30 mouse cellular contexts compared by ENCODE assay signal in the genomic region with DNA sequence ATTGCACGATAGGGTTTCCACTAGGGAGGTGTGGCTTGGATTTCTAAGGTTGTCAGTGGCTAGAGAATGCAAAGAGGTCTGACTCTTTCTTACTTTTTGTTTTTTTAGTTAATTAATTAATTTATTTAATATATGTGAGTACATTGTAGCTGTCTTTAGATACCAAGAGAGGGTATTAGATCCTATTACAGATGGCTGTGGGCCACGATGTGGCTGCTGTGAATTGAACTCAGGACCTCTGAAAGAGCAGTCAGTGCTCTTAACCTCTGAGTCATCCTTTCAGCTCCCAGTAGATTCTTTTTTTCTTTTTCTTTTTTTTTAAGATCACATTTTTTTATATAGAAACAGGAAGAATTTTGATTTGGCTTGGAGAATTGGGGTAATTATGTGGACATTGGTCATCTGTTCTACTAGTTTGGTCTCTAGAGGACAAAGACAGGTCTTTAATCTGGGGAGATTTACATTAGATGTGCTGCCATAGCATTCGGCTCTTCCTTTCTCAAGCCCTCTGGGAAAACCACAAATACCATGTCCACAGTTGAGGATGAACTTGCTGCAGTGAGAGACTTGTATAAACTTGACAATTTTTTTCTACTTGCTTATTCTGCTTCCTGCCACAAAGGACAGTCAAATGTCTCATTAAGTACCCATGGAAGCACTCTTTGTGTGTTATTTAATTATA. TPM values are rescaled to one million over a fixed set of nuclear protein-coding genes. Genes with fewer than 3 reads are reported as not detected.
DNase-seq lines count a peak whose midpoint lies in the region; ATAC-seq lines count a peak whose summit lies in the region.
"Had no signal": no experiment of that assay in that cellular context is flagged by ENCODE, and none has a peak within 500 bp of the region (broad histone marks: within the 10 kb centered on the region; RNA-seq: fewer than 3 reads in every experiment).

No protein-coding gene starts in this region.

- DNase-seq in kidney, postnatal 4 days, result peak; percentile 15 to 20
- DNase-seq in kidney, postnatal 25 days, result no peak
- DNase-seq in 3134 (ENCODE audit: extremely low read depth, insufficient read length, low spot score) (peak; percentile 27), 3T3-L1 (ENCODE audit: low read depth, low spot score) (peak; percentile 59)
- no peak for DNase-seq in cerebellum, adult 11-12 months
- DNase-seq: adrenal gland, adult 8-10 months; cerebellum, adult 18-20 months; cerebellum, postnatal 14 days; gastrocnemius, postnatal 14 days; heart, adult 18-20 months; heart, postnatal 14 days; kidney, postnatal 10 days; liver, embryonic 13.5 days had no signal

- no peak for ATAC-seq in frontal cortex, adult (ENCODE audit: low TSS enrichment)
- ATAC-seq: CD4-positive, CD25-positive, alpha-beta regulatory T cell, adult 4 months; forebrain, embryonic 16.5 days; lung, postnatal 0 days; Patski had no signal

- H3K27ac ChIP-seq in macrophage, result 0 out of 2 replicates have a peak overlapping the region, but pooled peaks have one; percentile 3
- H3K27ac ChIP-seq: forebrain, embryonic 10.5 days; heart, embryonic 13.5 days; hindbrain, embryonic 12.5 days; layer of hippocampus, adult 2 months; liver, embryonic 13.5 days; midbrain, embryonic 12.5 days had no signal

- H3K36me3 ChIP-seq in macrophage (ENCODE audit: inconsistent target), result no peaks in the 10 kb centered on the region
- H3K36me3 ChIP-seq: forebrain, embryonic 10.5 days; heart, embryonic 13.5 days; hindbrain, embryonic 12.5 days; liver, embryonic 13.5 days; midbrain, embryonic 12.5 days had no signal

- 86% methylated on average over 3 of the region's 3 CpGs for WGBS in macrophage (ENCODE audit: missing documents)

- no peak overlapping the region for H3K4me3 ChIP-seq in macrophage (ENCODE audit: inconsistent target)
- H3K4me3 ChIP-seq: forebrain, embryonic 10.5 days; heart, embryonic 13.5 days; hindbrain, embryonic 12.5 days; layer of hippocampus, adult 2 months; liver, embryonic 13.5 days; midbrain, embryonic 12.5 days had no signal

- H3K79me2 ChIP-seq in macrophage (ENCODE audit: inconsistent target), result no peaks in the 10 kb centered on the region

RNA-seq across cellular contexts. Expression of gene Cd200r3, which starts 40.0 kb away (rescaled TPM):
- 1 to 10 TPM in 5 of 26 experiments, under 1 TPM in 5, not detected in 16; 0.33 to 1.4 (median 0.91) TPM for total RNA-seq in macrophage (2018; cell fraction: chromatin; rRNA removed)
- under 1 TPM in 17 of 26 experiments, not detected in 9; 0.11 to 0.58 (median 0.24) TPM for total RNA-seq in macrophage (2018; cell fraction: cytosol; rRNA removed)
- total RNA-seq in macrophage (2018; cell fraction: nucleus; rRNA removed), result 1 to 10 TPM in 3 of 26 experiments, under 1 TPM in 12, not detected in 11; 0.14 to 1.1 (median 0.64) TPM
- 0.21 to 0.37 TPM in 2 of 3 replicates, not detected in the other for polyA plus RNA-seq in macrophage (2018)
- total RNA-seq: ES-E14; heart, adult 18-20 months; layer of hippocampus, adult 2 months; layer of hippocampus, postnatal 25 days; left cerebral cortex, postnatal 10 days had no signal
- polyA plus RNA-seq: embryonic facial prominence, embryonic 11.5 days; forebrain, embryonic 10.5 days; forebrain, embryonic 16.5 days; hindbrain, embryonic 12.5 days; limb, embryonic 11.5 days; midbrain, embryonic 12.5 days; Patski; small intestine, adult 2 months had no signal

Comparison
In these comparisons a context has a peak if more than half of its experiments do, and no peak if none do; other contexts are left out.
1. DNase-seq: peak in kidney, postnatal 4 days (2 of 2), 3134 (single experiment) and 3T3-L1 (single experiment); none in kidney, postnatal 25 days (0 of 2) and cerebellum, adult 11-12 months (single experiment).